Mouse (Mus musculus) lung, postnatal 10 days (tissue): Measurements from ENCODE around the gene Sema3c.
"Not testable (repeated sequence)": the region's sequence is repeated elsewhere in the genome, so short reads cannot be mapped to it uniquely, and the experiment has no call there.

Experiments
- DNase-seq: peaks from one replicate; pipeline ENCODE4 v3.0.0; 2021

Sema3c gene

GRCm38 (mm10) chr5:17573694-17574380, at the start of gene Sema3c:
TSS of gene Sema3c (plus strand) at chr5:17574281.
- DNase-seq, result peak; percentile 42

DNA sequence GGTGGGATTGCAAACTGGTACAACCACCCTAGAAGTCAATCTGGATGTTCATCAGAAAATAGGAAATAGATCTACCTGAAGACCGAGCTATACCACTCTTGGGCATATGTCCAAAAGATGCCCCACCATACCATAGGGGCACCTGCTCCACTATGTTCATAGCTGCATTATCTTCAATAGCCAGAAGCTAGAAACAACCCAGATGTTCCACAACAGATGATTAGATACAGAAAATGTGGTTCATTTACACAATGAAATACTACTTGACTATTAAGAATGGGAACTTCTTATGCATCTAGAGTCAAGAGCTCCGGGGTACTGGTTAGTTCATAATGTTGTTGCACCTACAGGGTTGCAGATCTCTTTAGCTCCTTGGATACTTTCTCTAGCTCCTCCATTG, 42.9 kb upstream of the Sema3c start:
- not testable (repeated sequence) for DNase-seq

- no peak for DNase-seq
Measured at GRCm38 (mm10) chr5:17543141-17543540, 30.9 kb upstream of the Sema3c start.

- no peak for DNase-seq
Measured at GRCm38 (mm10) chr5:17544904-17545449, 29.1 kb upstream of the Sema3c start.

GRCm38 (mm10) chr5:17551693-17552092, 22.4 kb upstream of the Sema3c start:
- no peak for DNase-seq

DNA sequence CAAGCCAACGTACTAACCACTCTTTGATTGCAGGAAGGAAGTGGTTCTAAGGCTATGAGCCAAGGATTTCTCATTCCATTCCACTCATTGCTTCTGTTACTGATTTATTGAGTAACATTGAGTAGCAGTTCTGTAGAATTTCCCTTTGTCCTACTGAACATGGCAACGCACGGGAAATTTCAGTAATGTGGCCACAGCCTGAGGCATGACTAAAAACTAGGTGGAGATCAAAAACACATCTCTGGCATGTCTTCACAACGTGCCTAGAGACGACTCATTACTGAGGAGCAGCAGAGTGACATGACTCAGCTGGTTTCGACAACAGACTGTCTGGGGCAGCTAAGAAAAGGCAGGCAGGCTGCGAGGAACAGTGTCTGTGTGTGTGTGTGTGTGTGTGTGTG, 18.0 kb upstream of the Sema3c start:
- peak; percentile 70 for DNase-seq

- DNase-seq, result no peak
Measured at GRCm38 (mm10) chr5:17556715-17557265, 17.3 kb upstream of the Sema3c start.

- peak; percentile 4 for DNase-seq
Measured at GRCm38 (mm10) chr5:17571571-17571970, 2.5 kb upstream of the Sema3c start.

- DNase-seq, result peak; percentile 85
Measured at GRCm38 (mm10) chr5:17574413-17575182, 517 bp downstream of the Sema3c start.

GRCm38 (mm10) chr5:17575183-17575495, 1.1 kb downstream of the Sema3c start:
- no peak for DNase-seq

- DNase-seq, result peak; percentile 34
Measured at GRCm38 (mm10) chr5:17576069-17576468, 2.0 kb downstream of the Sema3c start.

DNA sequence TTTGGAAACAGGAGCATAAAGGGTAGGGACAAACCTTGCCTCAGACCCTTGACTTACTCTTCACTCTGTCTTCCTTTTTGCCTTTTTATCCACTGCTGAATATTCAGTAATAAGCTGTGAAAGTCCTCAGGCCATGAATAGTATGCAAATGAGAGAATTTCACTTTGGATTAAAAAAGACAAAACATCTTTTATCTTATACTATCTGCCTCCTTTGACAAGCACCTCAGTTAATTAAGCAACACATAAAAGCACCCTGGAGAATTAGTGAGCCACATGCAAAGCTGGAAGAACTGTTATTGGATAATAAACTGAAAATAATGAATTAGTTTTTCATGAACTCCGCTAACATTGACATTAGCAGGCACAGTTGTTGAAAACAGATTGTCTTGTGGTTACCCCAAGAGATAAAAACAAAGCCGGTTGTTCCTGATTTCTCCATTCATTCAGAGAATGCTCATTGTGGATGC, 8.0 kb downstream of the Sema3c start:
- DNase-seq, result no peak

DNA sequence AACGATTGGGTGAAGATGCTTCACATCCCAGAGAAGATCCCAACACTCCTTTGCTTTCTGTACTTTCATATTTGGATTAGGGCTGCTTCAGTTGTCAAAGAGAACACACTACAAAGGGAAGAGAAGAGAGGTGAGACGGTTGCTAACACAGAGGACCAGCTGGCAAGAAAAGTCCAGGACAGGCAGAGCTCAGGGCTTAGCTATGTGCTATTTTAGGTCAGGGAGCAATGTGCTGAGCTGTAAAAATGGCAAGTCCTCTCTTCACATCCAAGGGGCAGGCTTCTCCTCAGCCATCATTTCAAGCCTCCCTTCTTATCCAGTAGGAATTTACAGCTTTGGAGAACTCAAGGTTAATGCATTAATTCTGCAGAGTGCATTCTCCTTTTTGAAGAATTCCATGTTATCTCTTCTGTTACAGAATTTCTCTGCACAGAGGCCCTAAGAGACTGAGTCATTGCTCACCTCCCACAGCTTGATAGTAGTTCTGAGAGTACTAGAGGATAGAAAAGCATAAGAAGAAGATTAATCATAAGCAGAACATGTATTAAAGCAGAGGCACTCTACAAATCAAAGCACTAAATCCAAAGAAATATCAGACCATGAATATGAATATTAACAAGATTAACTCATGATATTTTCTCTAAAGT, 10.3 kb downstream of the Sema3c start:
- DNase-seq, result no peak

- DNase-seq, result no peak
Measured at GRCm38 (mm10) chr5:17586518-17587210, 12.6 kb downstream of the Sema3c start.

GRCm38 (mm10) chr5:17591908-17592307, 17.8 kb downstream of the Sema3c start:
- no peak for DNase-seq

DNA sequence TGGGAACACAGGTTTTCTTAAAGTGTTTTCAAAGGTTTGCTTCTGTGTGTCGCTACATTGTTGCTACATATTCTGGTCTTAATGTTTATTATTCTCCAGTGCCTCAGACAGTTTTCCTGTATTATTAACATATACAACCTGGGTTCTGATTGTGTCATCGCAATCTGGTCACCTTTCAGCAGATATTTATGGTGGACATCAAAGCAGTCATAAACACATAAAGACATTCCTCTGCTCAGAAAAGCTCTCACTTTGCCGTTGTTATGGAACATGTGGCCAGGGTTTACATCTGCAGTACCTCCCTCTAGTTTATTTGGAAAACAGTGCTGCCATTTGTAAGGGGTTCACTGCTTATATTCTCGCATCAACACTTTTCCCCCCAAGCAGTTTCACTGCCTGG, 27.6 kb downstream of the Sema3c start:
- DNase-seq, result no peak

- DNase-seq, result no peak
Measured at GRCm38 (mm10) chr5:17620619-17621018, 46.5 kb downstream of the Sema3c start.

GRCm38 (mm10) chr5:17622564-17622963, 48.5 kb downstream of the Sema3c start:
- no peak for DNase-seq

DNA sequence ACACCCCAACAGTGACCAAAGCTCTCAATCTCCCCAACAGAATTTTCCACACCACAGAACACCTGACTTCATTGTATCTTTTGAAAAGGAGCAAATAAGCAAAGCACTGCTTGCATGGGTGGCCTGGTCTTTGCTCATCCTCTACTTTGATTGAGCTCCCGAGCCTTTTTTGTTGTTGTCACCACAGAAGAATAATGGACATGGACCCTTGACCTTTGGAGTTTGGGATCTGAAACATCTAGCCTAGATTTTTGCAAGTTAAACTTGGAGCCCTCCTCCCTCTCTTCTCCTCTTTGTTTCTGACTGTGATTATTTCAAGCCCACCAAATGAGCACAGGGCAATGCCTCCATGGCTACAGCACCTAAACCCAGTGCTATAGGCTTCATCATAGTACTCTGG, 54.5 kb downstream of the Sema3c start:
- DNase-seq, result no peak

GRCm38 (mm10) chr5:17629599-17629998, 55.5 kb downstream of the Sema3c start:
- peak; percentile 6 for DNase-seq

- no peak for DNase-seq
Measured at GRCm38 (mm10) chr5:17639519-17639918, 65.4 kb downstream of the Sema3c start.

DNA sequence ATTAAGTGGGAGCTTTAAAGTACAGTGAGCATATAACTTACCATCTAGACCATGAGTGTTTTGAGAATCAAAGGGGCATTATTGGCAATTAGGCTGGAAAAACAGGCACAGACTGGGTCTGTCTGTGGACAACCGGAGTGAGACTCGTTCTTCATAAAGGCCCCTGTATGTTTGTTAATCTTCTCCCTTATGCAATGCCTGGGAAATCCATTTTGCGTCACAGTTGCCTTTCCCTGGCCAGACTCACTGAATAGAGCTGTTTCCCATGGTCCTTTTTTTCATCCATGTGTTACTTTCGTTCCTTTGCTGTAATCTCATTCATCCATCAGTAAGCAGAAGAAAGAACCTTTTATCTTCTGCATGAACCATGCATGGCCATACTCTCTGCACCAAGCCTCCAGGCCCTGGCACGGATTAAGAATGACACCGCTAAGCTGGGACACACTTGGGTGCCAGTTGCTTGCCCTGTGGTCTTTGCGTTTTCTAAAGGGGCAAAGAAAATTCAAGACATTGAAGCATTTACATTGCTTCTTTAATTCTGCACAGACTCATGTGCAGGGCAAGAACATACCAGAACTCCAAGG, 73.7 kb downstream of the Sema3c start:
- no peak for DNase-seq
